Mouse (Mus musculus) liver, postnatal 0 days (tissue): ENCODE measurements around the gene Mrm3.

Experiments
- CTCF ChIP-seq: sonication (generic); IDR thresholded peaks from 2 replicates; pipeline ENCODE4 v1.5.1; 2016; ENCODE audit warnings: antibody characterized with exemption, low read depth
- EP300 ChIP-seq: IDR thresholded peaks from 2 replicates; pipeline ENCODE4 v1.6.1; 2016; ENCODE audit warnings: antibody characterized with exemption, low read depth, mild to moderate bottlenecking

- TF ChIP-seq CTCF: no peak
- no peak for TF ChIP-seq EP300
These were observed 27.4 kb upstream of the Mrm3 start for GRCm38 (mm10) chr11:76216049-76216540.
